Mouse (Mus musculus): Measurements from ENCODE around the gene Mpped1.

Mpped1 gene

DNA sequence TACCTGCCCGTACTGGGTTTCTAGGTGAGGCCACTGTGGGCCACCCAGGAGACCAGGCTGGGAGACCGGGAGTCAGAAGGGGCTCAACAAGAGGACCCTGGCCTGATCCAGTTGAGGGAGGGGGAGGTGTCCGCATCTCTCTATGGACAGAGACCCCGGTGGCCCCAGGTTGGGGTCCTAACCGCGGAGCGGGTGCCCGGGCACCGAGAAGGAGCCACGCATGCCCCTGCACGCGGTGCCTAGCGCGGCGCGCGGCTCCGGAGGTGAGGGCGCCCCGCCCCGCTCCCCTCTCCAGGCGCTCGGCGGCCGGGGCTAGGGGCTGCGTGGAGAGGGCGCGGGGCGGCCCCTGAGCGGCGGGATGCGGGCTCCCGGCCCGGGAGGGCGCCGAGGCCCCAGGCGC, at the start of gene Mpped1:
TSS of gene Mpped1 (plus strand) at position 81 of the 400 bp plus-strand sequence.
- in situ Hi-C loops (cut with MboI): no loop called here

DNA sequence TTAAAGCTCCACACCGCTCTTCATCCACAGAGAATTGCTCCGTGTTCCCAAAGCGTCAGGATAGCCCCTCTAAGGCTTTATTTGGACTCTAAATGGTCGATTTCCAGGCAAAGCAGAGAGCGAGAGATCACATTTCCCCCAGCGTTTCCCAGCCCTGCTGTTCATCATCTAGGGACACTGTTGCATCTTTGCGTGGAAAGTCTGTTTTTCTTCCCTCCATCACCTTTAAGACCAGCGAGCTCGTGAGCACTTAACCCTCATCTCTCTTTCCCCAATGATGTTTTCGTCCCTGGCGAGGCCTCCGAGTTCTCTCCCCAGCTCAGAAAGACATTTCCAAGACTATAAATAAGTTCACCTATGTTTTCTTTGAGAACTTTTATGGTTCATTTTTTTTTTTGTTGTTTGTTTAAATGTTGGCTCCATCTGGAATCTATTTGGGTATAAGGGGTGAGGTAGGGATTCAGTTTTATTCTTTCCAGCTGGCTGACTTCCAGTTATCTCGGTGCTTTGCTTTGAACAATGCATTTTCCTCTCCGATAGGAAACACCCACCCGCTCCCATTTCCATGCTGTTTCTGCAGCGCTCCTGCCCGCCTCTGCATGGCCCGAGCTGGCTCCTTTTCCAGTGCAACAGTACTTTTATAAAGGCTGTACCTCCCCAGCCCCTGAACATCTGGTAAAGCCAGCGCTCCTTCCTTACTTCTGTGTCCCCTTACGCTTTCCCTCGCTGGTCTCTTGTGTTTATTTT, 38.4 kb upstream of the Mpped1 start:
- in situ Hi-C loops (cut with MboI): no loop called here

DNA sequence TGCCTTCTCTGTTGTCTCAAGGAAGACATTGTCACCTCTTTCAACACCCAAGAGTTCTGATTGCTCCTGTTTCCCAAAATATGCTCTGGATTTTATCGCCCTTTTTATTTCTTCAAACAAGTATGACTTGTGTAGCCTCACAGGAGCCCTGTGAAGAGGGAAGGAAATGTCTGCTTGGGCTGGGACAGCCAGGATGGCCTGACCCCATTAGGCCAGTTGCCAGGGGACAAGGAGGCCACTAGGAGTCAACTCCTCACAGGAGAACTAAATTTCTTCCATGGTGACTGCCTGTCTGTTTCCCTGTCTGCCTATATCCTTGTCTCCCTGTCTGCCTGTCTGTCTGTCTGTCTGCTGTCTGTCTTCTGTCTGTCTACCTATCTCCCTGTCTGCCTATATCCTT, 37.2 kb upstream of the Mpped1 start:
- in situ Hi-C loops (cut with MboI): no loop called here

DNA sequence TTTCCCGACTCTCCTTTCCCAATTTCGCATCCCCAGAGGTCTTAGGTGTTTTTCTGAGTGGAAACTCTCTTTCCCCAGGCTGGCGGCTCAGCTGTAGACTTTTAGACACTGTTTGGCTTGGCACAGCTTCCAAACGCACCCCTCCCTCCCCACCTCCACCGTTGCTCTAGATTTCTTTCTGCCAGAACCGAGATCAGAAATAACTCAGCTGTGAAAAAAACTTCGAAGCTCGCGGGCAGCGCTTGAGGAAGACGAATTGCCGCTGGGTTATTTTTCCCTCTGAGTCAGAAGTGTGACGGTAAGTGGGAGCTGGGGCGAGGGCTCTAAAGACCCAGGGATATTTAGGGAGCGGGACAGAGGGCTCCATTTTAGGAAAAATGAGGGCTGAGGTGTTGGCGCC, 33.0 kb upstream of the Mpped1 start:
- in situ Hi-C loops (cut with MboI): no loop called here

GRCm38 (mm10) chr15:83748986-83749385, 30.3 kb upstream of the Mpped1 start:
- in situ Hi-C loops (cut with MboI): no loop called here

GRCm38 (mm10) chr15:83749436-83749835, 29.8 kb upstream of the Mpped1 start:
- in situ Hi-C loops (cut with MboI): no loop called here

DNA sequence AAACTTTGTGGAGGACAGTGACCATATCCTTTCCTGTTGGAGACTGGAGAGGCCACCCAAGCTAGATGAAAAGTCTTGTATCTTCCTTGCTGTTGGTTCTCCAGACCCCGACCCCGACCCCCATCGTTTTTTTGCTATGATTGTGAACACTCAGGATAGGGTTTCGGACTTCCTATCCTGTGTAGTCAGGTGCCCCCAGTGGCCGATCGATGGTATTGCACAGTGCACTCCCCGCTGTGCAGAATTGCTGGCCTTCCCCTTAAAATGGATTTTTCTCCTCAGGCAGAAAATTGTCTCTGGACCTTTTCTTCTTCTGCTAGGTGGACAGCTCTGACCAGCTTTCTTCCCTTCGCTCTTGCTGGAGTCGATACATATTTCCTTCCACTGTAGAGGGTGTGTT, 22.5 kb upstream of the Mpped1 start:
- in situ Hi-C loops (cut with MboI): no loop called here

GRCm38 (mm10) chr15:83758958-83759357, 20.3 kb upstream of the Mpped1 start:
- in situ Hi-C loops (cut with MboI): no loop called here

DNA sequence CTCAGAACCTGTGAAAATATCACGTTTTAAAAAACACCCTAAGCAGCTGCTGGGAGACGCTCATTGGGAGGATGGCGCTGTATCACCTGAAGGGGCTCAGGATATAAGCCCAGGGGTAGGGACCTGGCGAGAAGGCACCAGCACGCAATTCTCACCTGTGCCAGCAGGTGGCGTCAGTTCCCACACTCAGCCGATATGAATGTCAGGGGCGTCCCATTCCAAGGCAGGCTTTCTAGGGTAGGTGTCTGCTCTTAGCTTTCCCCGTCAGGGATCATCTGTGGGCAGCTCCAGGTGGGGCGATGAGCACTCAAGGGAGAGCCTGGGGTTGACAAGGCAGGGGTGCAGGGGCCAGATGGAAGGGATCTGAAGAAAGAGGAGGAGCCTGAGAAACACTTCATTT, 18.6 kb upstream of the Mpped1 start:
- in situ Hi-C loops (cut with MboI): no loop called here

GRCm38 (mm10) chr15:83761512-83761911, 17.8 kb upstream of the Mpped1 start:
- in situ Hi-C loops (cut with MboI): no loop called here

- in situ Hi-C loops (cut with MboI): no loop called here
Measured at GRCm38 (mm10) chr15:83765388-83766029, 13.8 kb upstream of the Mpped1 start.

DNA sequence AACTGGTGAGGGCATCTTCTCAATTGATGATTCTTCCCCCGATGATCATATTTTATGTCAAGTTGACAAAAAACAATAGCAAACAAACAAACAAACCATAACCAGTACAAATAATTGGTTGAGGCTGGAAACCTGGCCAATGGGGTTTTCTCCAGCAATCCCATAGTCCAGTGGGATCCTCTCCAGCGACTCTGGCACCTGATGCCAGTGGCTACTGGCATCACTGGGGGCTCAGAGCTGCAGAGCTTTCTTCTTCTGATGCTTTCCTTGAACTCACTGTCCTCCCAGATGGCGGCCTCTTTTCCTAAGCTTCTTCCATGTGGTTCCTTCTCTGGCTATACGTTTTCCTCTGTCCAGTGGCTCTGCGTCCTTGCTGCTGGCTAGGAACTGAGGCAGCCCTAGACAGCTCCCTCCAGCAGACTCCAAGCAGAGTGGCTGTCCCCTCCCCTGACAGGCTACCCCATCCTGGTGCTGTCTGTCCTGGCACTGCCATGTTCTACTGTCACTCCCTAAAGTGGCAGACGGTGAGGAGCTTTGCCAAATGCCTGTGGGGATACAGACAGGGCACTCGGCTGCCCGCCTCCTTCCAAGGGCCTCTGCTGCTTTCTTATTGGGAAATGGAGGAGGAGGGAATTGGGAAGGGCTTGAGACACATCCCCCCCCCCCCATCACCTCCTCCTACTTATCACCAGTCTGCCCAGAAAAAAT, 7.8 kb upstream of the Mpped1 start:
- in situ Hi-C loops (cut with MboI): no loop called here

DNA sequence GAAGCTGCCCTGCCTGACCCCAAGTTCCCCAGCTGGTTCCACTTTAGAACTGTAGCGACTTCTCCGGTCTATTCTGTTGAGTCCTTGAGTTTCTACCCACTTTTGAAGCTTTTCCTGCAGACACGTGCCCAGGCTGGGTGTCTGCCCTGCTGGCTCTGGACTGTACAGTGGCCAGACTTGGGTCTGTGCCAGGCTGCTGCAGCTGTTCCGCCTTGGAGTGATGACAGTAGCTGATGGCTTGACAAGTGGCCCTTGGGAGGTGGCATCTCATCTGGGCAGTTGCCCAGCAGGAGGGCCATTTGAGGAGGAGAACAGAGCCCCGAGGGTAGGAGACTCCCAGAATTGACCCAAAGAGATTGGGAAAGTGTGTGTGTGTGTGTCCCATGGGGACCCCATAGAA, 6.8 kb upstream of the Mpped1 start:
- in situ Hi-C loops (cut with MboI): no loop called here

GRCm38 (mm10) chr15:83772953-83773352, 6.3 kb upstream of the Mpped1 start:
- in situ Hi-C loops (cut with MboI): no loop called here

DNA sequence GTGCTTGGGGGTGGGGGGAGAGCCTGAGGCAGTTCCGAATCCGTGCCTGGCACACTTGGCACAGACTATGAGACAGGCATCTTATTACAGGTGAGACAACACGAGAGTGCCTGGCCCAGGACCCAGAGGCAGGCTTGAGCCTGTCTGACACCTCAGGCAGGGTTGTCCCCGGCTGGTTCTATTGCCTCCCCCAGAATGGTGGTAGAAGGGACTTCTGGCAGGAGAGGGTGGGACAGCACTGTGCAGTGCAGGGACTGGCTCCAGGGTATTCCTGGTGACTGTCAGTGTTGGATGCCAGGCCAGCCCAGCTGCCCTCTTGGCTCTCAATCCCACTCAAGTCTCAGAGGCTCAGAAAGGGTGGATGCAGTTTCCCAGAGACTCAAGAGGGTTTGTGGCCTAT, 4.3 kb upstream of the Mpped1 start:
- in situ Hi-C loops (cut with MboI): no loop called here

- in situ Hi-C loops (cut with MboI): no loop called here
Measured at GRCm38 (mm10) chr15:83776265-83777000, 2.8 kb upstream of the Mpped1 start.

- in situ Hi-C loops (cut with MboI): no loop called here
Measured at GRCm38 (mm10) chr15:83777476-83777875, 1.8 kb upstream of the Mpped1 start.

DNA sequence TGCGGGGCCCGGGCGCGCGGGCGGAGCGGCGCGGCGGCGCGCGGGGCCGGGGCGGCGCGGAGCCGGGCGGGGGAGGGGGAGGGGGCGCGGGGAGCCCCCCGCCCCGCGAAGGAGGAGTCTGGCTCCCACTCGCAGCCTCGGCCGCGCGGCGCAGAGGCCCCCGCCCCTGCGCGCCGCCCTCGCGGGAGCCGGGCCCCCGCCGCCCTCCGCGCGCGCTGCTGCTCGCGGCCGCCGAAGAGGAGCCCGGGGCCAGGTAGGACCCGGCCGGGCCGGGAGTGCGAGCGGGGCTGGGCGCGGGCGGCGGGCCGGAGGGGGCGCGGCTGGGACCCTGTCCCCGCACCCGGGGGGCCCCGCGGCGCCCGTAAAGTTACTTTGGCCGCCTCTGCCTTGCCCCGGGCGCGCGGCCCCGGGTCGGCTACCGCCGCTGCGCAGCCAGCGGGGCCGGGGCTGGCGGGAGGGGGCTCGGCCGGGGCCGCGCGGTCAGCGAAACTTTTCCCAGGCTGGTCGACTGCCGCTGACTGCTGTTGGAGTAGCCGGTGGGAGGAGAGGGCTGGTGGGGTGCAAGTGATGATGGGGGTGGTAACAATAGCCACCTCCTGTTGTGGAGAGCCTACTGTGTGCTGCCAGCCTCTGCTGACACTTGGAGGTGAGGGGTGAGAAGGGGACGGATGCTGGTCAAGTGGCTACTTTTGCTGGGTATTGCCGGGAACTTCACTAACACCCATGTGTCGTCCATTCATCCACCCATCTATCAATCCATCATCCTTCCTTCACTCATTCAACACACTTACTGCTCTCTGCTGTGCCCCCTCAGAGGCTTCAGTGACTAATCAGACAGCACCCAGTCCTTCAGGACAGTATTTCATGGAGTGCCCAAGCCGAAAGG, 831 bp downstream of the Mpped1 start:
- in situ Hi-C loops (cut with MboI): no loop called here

DNA sequence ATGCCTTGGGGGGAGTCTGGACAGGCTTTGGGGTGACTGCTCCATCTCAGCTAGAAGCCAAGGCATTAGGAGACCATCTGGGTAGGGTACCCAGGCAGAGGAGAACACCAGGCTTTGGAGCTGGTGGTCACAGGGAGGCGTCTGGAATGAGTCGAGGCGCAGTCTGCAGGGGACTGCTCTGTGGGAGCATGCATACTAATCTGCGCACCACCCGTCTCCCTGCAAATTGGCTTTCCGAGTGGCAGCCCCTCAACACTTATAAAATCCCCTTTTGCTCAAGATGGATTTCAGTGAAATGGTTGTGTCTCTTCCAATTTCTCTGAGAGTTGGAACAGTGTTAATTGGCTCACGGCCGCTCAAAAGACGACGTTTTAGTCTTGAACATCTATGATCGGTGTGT, 2.0 kb downstream of the Mpped1 start:
- in situ Hi-C loops (cut with MboI): no loop called here

DNA sequence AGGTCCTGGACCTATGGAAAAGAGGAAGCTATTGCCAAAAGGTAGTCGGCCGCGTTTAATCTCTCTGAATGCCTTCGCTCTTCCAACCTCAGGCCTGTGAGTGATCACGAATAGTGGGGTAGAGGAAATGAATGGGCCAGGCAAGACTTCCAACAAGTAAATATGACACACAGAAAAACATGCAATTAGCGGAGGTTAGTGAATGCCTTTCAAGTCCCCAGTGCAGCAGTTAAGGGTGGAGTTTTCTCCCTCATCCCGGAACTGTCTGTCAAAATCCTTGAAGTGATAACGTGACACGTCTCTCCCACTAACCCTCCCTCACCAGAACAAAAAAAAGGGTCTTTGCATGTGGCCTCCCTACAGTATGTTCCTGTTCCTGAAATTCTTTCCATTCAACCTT, 3.0 kb downstream of the Mpped1 start:
- in situ Hi-C loops (cut with MboI): no loop called here

DNA sequence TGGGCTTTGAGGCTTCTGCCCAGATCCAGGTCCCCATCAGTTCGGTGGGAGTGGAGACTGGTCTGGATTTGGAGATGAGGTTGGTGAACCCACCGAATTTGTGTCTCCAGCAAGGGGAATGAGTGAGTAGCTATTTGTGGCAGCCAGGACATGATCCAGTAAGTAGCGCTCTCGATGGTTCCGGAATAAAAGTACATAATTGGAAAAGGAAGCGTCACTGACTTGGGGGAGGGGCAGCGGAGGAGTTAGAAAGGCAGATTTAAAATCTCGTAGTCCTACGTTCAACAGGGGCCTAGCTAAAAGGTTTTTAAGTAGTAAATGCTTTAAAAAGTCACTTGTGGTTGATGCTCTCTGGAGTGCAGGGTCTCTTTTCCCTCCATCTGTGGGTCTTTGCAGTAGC, 5.5 kb downstream of the Mpped1 start:
- in situ Hi-C loops (cut with MboI): no loop called here

Measured in mature B cell (primary cell).